Mouse (Mus musculus): ENCODE results near the gene Hbq1b.

DNA sequence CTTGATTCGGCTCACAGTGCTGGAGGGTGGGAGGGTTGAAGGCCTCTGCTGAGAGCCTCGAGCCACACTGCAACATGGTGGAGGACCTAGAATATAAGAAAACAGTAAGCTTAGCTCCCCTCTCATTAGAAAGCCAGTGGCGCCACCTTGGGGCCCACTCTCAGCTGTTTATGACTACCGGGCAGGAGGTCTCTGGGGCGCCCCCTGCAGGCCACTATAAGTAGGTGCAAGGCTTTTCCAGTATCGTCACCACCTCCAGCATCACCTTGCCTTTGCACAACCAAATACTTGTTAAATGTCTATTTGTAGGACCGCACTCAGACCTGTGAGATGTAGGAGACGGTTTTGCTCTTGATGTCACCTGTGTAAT is 34.4 kb downstream of the Hbq1b start:
- no peak for TF ChIP-seq FLI1 (IDR thresholded peaks at IDR 0.05; ENCODE audit: low read length)
- TF ChIP-seq GATA1 (IDR thresholded peaks at IDR 0.05; ENCODE audit: borderline replicate concordance, low read length) = no peak
